Mouse (Mus musculus): ENCODE data around the gene 4930579F01Rik. TPM values are rescaled to one million over a fixed set of nuclear protein-coding genes. Genes with fewer than 3 reads are reported as not detected.

The 4930579F01Rik gene
- polyA plus RNA-seq, 1 experiment from 2014 or later, result not detected

- H3K9ac ChIP-seq, result no peak overlapping the region
- no peaks in the 10 kb centered on the region for H3K9me3 ChIP-seq
- no peak overlapping the region for H3K4me3 ChIP-seq
- no peak for ATAC-seq (replicated peaks)
- H3K27me3 ChIP-seq (replicated peaks), result no peaks in the 10 kb centered on the region
- H3K4me2 ChIP-seq, result no peak overlapping the region
- no peak overlapping the region for H3K27ac ChIP-seq
- H3K4me1 ChIP-seq, result no peaks in the 10 kb centered on the region
- 93% methylated on average over 8 of the region's 8 CpGs for WGBS
- no peaks in the 10 kb centered on the region for H3K36me3 ChIP-seq (replicated peaks)
These were observed 34.2 kb upstream of the 4930579F01Rik start for GRCm38 (mm10) chr3:138227782-138228181.

DNA sequence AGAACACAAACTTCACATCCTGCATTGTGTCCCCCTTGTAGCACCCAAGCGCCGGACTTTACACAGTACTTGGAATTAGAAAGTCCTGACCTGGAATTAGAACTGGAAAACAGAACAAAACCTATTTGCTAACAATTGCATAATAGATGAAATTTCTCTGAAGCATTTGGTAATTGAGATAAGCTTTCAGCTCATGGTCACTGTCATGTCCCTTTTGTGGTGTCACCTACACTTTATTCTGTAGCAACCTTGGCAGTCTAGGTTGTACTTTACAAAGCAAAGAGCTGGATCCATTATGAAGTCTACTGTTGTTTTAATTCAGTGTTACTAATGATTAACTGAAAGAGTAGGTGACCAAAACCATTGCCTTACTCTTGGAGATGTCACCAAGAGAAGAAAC is 33.5 kb upstream of the 4930579F01Rik start:
- H3K36me3 ChIP-seq (replicated peaks), result no peaks in the 10 kb centered on the region
- no peak for ATAC-seq (replicated peaks)
- no peaks in the 10 kb centered on the region for H3K27me3 ChIP-seq (replicated peaks)
- no peak overlapping the region for H3K9ac ChIP-seq
- WGBS, result 86% methylated on average over 2 of the region's 2 CpGs
- no peak overlapping the region for H3K4me3 ChIP-seq
- H3K27ac ChIP-seq, result no peak overlapping the region
- H3K4me2 ChIP-seq, result no peak overlapping the region
- H3K4me1 ChIP-seq, result no peaks in the 10 kb centered on the region
- H3K9me3 ChIP-seq, result no peaks in the 10 kb centered on the region

- Histone ChIP-seq H3K36me3 (replicated peaks) (no peaks in the 10 kb centered on the region), H3K4me3 (no peak overlapping the region), H3K4me2 (no peak overlapping the region), H3K9me3 (no peaks in the 10 kb centered on the region), H3K27ac (no peak overlapping the region), H3K27me3 (replicated peaks) (no peaks in the 10 kb centered on the region), H3K9ac (no peak overlapping the region), H3K4me1 (no peaks in the 10 kb centered on the region)
- no peak for ATAC-seq (replicated peaks)
- WGBS, result 97% methylated on average over 6 of the region's 6 CpGs
These were observed 32.9 kb upstream of the 4930579F01Rik start for GRCm38 (mm10) chr3:138226476-138226875.

DNA sequence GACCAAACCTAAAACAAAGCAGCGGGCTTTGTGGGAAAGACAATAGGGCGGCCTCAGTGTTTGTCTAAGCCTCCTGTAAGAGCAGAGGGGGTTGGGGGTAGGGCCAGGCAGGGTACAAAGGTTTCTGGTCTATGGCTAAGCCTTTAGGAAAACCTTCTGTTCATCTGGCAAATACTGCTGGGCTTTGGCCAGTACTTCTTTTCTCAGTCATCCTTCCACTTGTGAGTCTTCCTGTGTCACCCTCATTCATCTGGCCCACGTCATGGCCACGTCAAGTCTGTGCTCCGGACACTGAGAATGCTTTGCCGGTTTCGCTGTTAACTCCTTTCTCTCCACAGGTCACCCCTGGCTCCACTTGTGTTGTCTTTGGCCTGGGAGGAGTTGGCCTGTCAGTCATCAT is 32.2 kb upstream of the 4930579F01Rik start:
- ATAC-seq (replicated peaks), result no peak
- no peak overlapping the region for H3K27ac ChIP-seq
- no peaks in the 10 kb centered on the region for H3K27me3 ChIP-seq (replicated peaks)
- no peaks in the 10 kb centered on the region for H3K36me3 ChIP-seq (replicated peaks)
- no peaks in the 10 kb centered on the region for H3K4me1 ChIP-seq
- H3K9ac ChIP-seq, result no peak overlapping the region
- H3K4me3 ChIP-seq, result no peak overlapping the region
- H3K4me2 ChIP-seq, result no peak overlapping the region
- 32% methylated on average over 7 of the region's 7 CpGs for WGBS
- no peaks in the 10 kb centered on the region for H3K9me3 ChIP-seq

- no peak overlapping the region for H3K9ac ChIP-seq
- no peak overlapping the region for H3K4me2 ChIP-seq
- no peak for ATAC-seq (replicated peaks)
- 63% methylated on average over 7 of the region's 7 CpGs for WGBS
- H3K9me3 ChIP-seq, result no peaks in the 10 kb centered on the region
- H3K36me3 ChIP-seq (replicated peaks), result no peaks in the 10 kb centered on the region
- no peaks in the 10 kb centered on the region for H3K27me3 ChIP-seq (replicated peaks)
- H3K4me1 ChIP-seq, result no peaks in the 10 kb centered on the region
- no peak overlapping the region for H3K4me3 ChIP-seq
- no peak overlapping the region for H3K27ac ChIP-seq
These were observed 31.7 kb upstream of the 4930579F01Rik start for GRCm38 (mm10) chr3:138225331-138225730.

DNA sequence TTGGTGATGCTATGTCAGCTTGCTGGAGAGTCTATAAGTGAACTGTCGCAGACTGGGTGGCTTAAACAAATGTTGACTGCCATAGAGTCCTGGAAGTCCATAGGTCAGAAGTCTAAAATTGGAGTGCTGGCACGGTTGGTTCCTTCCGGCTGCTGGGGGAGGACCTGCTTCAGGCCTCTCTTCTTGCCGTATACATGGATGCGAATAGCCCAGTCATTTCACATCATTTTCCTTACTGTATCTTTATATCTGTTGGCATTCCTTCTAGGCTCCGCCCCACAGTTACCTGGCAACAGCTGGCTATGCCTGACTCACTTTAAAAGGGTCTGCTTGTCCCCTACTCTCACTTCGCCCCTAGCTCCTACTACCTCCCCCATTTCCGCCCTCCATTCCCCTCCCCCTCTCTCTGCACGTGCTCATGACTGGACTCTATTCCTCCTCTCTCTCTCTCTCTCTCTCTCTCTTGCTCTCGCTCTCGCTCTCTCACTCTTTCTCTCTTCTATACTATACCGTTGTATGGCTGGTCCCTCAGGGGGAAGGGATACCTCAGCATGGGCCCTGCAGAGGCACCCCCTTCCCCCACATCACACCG is 30.8 kb upstream of the 4930579F01Rik start:
- no peaks in the 10 kb centered on the region for H3K27me3 ChIP-seq (replicated peaks)
- no peak overlapping the region for H3K27ac ChIP-seq
- H3K4me2 ChIP-seq, result no peak overlapping the region
- WGBS, result 85% methylated on average over 13 of the region's 13 CpGs
- H3K9me3 ChIP-seq, result no peaks in the 10 kb centered on the region
- H3K36me3 ChIP-seq (replicated peaks), result no peaks in the 10 kb centered on the region
- H3K4me3 ChIP-seq, result no peak overlapping the region
- H3K9ac ChIP-seq, result no peak overlapping the region
- no peak for ATAC-seq (replicated peaks)
- no peaks in the 10 kb centered on the region for H3K4me1 ChIP-seq

GRCm38 (mm10) chr3:138222952-138223351 is 29.3 kb upstream of the 4930579F01Rik start:
- H3K9me3 ChIP-seq, result no peaks in the 10 kb centered on the region
- H3K4me2 ChIP-seq, result no peak overlapping the region
- no peak overlapping the region for H3K27ac ChIP-seq
- 0 out of 2 replicates have a peak, but pooled peaks have one; percentile 63 for ATAC-seq (replicated peaks)
- H3K4me1 ChIP-seq, result no peaks in the 10 kb centered on the region
- H3K4me3 ChIP-seq, result no peak overlapping the region
- H3K27me3 ChIP-seq (replicated peaks), result no peaks in the 10 kb centered on the region
- no peaks in the 10 kb centered on the region for H3K36me3 ChIP-seq (replicated peaks)
- H3K9ac ChIP-seq, result no peak overlapping the region
- WGBS, result 63% methylated on average over 5 of the region's 5 CpGs

GRCm38 (mm10) chr3:138222511-138222910 is 28.9 kb upstream of the 4930579F01Rik start:
- no peak for ATAC-seq (replicated peaks)
- no peak overlapping the region for H3K4me2 ChIP-seq
- no peaks in the 10 kb centered on the region for H3K9me3 ChIP-seq
- H3K4me1 ChIP-seq, result no peaks in the 10 kb centered on the region
- no peak overlapping the region for H3K9ac ChIP-seq
- 72% methylated on average over 4 of the region's 4 CpGs for WGBS
- H3K27ac ChIP-seq, result no peak overlapping the region
- no peak overlapping the region for H3K4me3 ChIP-seq
- no peaks in the 10 kb centered on the region for H3K27me3 ChIP-seq (replicated peaks)
- H3K36me3 ChIP-seq (replicated peaks), result no peaks in the 10 kb centered on the region

GRCm38 (mm10) chr3:138221116-138221515 is 27.5 kb upstream of the 4930579F01Rik start:
- H3K36me3 ChIP-seq (replicated peaks), result no peaks in the 10 kb centered on the region
- H3K9me3 ChIP-seq, result no peaks in the 10 kb centered on the region
- no peaks in the 10 kb centered on the region for H3K4me1 ChIP-seq
- 0 out of 2 replicates have a peak, but pooled peaks have one; percentile 50 for ATAC-seq (replicated peaks)
- WGBS, result 56% methylated on average over 11 of the region's 11 CpGs
- H3K4me3 ChIP-seq, result no peak overlapping the region
- H3K27me3 ChIP-seq (replicated peaks), result no peaks in the 10 kb centered on the region
- no peak overlapping the region for H3K4me2 ChIP-seq
- no peak overlapping the region for H3K9ac ChIP-seq
- no peak overlapping the region for H3K27ac ChIP-seq

GRCm38 (mm10) chr3:138217631-138218264 is 24.1 kb upstream of the 4930579F01Rik start, which contains the start of gene Adh7:
Gene Adh7 (plus strand): TSS chr3:138217760.
- Histone ChIP-seq H3K9ac (no peak within 1 kb of the TSS), H3K4me1 (no peaks in the 10 kb centered on the region), H3K27ac (no peak within 1 kb of the TSS), H3K27me3 (replicated peaks) (no peaks in the 10 kb centered on the region), H3K9me3 (no peaks in the 10 kb centered on the region), H3K36me3 (replicated peaks) (no peaks in the 10 kb centered on the region), H3K4me2 (no peak within 1 kb of the TSS), H3K4me3 (no peak within 1 kb of the TSS)
- WGBS, result 79% methylated on average over 10 of the region's 10 CpGs
- ATAC-seq (replicated peaks), result no peak

- no peak overlapping the region for H3K27ac ChIP-seq
- H3K36me3 ChIP-seq (replicated peaks), result no peaks in the 10 kb centered on the region
- ATAC-seq (replicated peaks), result no peak
- H3K27me3 ChIP-seq (replicated peaks), result no peaks in the 10 kb centered on the region
- 78% methylated on average over 8 of the region's 8 CpGs for WGBS
- H3K4me2 ChIP-seq, result no peak overlapping the region
- no peak overlapping the region for H3K9ac ChIP-seq
- H3K4me1 ChIP-seq, result no peaks in the 10 kb centered on the region
- H3K9me3 ChIP-seq, result no peaks in the 10 kb centered on the region
- no peak overlapping the region for H3K4me3 ChIP-seq
These were observed 22.5 kb upstream of the 4930579F01Rik start for GRCm38 (mm10) chr3:138216091-138216490.

- 18% methylated on average over 11 of the region's 11 CpGs for WGBS
- H3K27ac ChIP-seq, result no peak overlapping the region
- no peaks in the 10 kb centered on the region for H3K9me3 ChIP-seq
- no peak for ATAC-seq (replicated peaks)
- H3K27me3 ChIP-seq (replicated peaks), result no peaks in the 10 kb centered on the region
- no peaks in the 10 kb centered on the region for H3K4me1 ChIP-seq
- H3K36me3 ChIP-seq (replicated peaks), result no peaks in the 10 kb centered on the region
- H3K9ac ChIP-seq, result no peak overlapping the region
- H3K4me2 ChIP-seq, result no peak overlapping the region
- no peak overlapping the region for H3K4me3 ChIP-seq
These were observed 21.9 kb upstream of the 4930579F01Rik start for GRCm38 (mm10) chr3:138215395-138215989.

Data from midbrain, embryonic 15.5 days (tissue).